Mouse (Mus musculus) ES-Bruce4 (cell line): ENCODE data around the gene Gm28042. TPM values are rescaled to one million over a fixed set of nuclear protein-coding genes. Genes with fewer than 3 reads are reported as not detected.

Experiments
- H3K27ac ChIP-seq: 2 replicates; pipeline ENCODE4 v1.5.1; 2012; ENCODE audit warnings: low read length, inconsistent platforms; ENCODE audit not compliant: insufficient read depth
- H3K27me3 ChIP-seq: 2 replicates; pipeline ENCODE4 v1.6.1; 2012; ENCODE audit warnings: mild to moderate bottlenecking, low read length, inconsistent platforms; ENCODE audit not compliant: control insufficient read depth, poor library complexity, insufficient read depth, severe bottlenecking
- H3K36me3 ChIP-seq: 2 replicates; pipeline ENCODE4 v1.6.1; 2012; ENCODE audit warnings: inconsistent platforms, mild to moderate bottlenecking, low read length, moderate library complexity; ENCODE audit not compliant: control insufficient read depth, poor library complexity, insufficient read depth, severe bottlenecking
- H3K4me1 ChIP-seq: one replicate; pipeline ENCODE4 v1.8.1; 2011; ENCODE audit warnings: low read length; ENCODE audit not compliant: control insufficient read depth, insufficient read depth
- H3K4me3 ChIP-seq: 2 replicates; pipeline ENCODE4 v1.5.1; 2011; ENCODE audit warnings: low read depth, mild to moderate bottlenecking, low read length
- H3K9ac ChIP-seq: 2 replicates; pipeline ENCODE4 v1.6.1; 2012; ENCODE audit warnings: low read depth, mild to moderate bottlenecking, inconsistent platforms; ENCODE audit not compliant: poor library complexity, severe bottlenecking
- H3K9me3 ChIP-seq: replicated peaks from 2 replicates; pipeline ENCODE4 v1.6.1; 2012; ENCODE audit warnings: mild to moderate bottlenecking, low read length, inconsistent platforms; ENCODE audit not compliant: control insufficient read depth, poor library complexity, insufficient read depth, severe bottlenecking
- CTCF ChIP-seq: IDR thresholded peaks from one replicate; pipeline ENCODE4 v1.8.1; 2011; ENCODE audit warnings: low read depth, low read length
- EP300 ChIP-seq: IDR thresholded peaks from 2 replicates; pipeline ENCODE4 v1.6.1; 2011; ENCODE audit warnings: low read depth, low read length; ENCODE audit not compliant: insufficient read depth
- POLR2A ChIP-seq: IDR thresholded peaks from one replicate; pipeline ENCODE4 v1.8.1; 2011; ENCODE audit warnings: low read length; ENCODE audit not compliant: insufficient read depth
- polyA plus RNA-seq: library from polyadenylated mRNA; stranded (reverse); fragments of >200 nt; gene quantifications from 2 replicates; pipeline ENCODE4 v1.2.4, GENCODE M21; 2011; ENCODE audit warnings: low read depth; ENCODE audit not compliant: missing spikeins, insufficient read depth, insufficient read length

Gm28042 gene
- polyA plus RNA-seq, 1 experiment: 3.5 TPM

DNA sequence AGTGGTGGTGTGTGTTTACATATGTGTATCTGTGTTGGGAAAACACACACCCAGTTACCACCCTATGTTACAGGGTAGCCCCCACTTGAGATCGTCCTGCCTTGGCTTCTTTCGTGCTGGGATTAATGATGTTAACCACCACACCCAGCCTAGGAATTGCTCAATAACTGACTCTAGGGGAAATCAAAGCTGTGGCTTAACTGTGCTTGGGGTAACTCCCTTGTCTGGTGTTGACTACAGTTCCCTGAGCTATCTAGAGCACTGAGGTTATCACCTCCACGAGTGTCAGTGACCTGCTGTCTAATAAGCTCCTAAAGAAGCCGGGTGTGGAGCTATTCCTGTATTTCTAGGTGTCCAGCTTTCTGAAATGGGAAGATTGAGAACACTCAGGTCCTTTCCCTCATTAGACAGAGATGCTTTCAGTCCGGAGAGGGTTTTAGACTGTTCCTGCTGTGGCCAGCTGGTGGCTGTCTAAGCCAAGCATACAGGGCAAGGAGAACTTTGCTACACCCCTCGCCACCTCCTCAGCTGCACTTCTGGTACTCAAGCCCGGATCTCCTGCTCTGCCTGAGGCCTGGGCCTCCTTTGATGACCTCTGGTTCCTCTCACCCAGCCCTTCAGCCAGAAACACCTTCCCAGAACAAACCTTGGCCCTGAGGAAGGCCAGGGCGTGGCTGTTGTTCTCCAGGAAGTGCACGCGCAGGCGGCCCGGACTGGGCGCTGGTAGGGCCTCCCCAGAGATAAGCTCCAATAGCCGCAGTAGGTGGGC lies 57.5 kb downstream of the Gm28042 start:
- Histone ChIP-seq H3K4me1 (no peaks in the 10 kb centered on the region), H3K36me3 (no peaks in the 10 kb centered on the region), H3K9ac (no peak overlapping the region), H3K27ac (no peak overlapping the region), H3K27me3 (no peaks in the 10 kb centered on the region), H3K9me3 (no peaks in the 10 kb centered on the region), H3K4me3 (no peak overlapping the region)
- TF ChIP-seq POLR2A (no peak), CTCF (peak; percentile 36), EP300 (no peak)

DNA sequence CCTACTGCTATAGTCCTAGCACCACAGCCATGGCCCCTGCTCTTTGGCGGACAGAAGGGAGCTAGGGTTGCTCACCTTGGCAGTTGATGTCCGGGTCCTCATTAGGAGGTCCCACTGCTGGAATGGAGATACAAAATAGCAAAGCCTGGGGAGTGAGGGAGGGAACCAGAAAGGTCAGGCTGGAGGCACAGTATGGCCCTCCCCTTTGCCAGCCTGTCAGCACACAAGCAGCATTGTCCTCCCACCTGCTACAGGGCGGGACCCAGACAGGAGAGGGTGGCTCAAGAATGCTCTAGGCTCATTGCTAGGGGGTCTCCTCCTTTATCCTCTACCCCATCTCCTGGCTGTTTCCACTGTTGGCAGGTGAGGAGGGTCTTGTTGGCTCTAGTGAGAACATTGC lies 58.7 kb downstream of the Gm28042 start:
- H3K9ac ChIP-seq: no peak overlapping the region
- H3K27ac ChIP-seq: no peak overlapping the region
- H3K36me3 ChIP-seq: no peaks in the 10 kb centered on the region
- H3K4me3 ChIP-seq: no peak overlapping the region
- no peaks in the 10 kb centered on the region for H3K27me3 ChIP-seq
- no peaks in the 10 kb centered on the region for H3K9me3 ChIP-seq
- TF ChIP-seq CTCF (no peak), EP300 (no peak), POLR2A (no peak)
- H3K4me1 ChIP-seq: no peaks in the 10 kb centered on the region

DNA sequence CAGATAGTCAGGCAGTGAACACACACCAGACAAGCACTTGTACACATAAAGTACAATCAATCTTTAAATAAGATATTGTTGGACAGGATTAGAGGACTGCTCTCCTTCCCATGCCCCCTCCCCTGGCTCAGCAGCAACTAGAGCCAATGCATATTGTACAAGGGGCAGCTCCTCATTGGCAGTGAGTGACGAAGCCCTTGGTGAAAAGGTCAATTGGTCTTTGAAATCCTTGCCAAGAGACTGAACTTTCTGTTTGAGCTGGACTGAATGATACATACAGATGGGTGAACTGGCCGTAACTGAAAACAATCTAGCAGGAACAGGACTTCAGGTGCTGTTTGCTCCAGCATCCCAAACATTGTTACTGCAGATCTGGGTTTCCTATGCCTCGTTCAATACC lies 60.1 kb downstream of the Gm28042 start:
- H3K4me1 ChIP-seq: no peaks in the 10 kb centered on the region
- H3K27ac ChIP-seq: no peak overlapping the region
- no peak overlapping the region for H3K9ac ChIP-seq
- TF ChIP-seq CTCF (no peak), POLR2A (no peak), EP300 (no peak)
- no peak overlapping the region for H3K4me3 ChIP-seq
- H3K36me3 ChIP-seq: no peaks in the 10 kb centered on the region
- H3K27me3 ChIP-seq: no peaks in the 10 kb centered on the region
- no peaks in the 10 kb centered on the region for H3K9me3 ChIP-seq

DNA sequence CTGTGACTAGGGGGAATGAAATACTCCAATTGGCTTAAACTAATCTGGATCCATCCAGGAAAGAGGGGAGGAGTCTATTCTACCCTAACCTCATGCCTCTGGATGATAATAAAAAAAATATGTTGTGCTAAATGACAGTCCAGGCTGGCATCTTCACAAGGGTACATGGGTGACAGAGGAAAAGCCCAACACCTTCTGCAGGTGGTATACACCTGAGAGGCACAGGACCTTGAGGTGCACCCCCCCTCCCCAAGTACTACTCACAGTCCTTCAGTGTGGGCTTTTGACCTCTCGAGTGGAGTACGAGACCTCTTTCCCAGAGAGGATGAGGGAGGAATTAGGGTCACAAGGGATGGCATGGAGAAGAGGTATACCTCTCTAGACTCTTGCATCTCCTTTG lies 60.6 kb downstream of the Gm28042 start:
- Histone ChIP-seq H3K4me1 (no peaks in the 10 kb centered on the region), H3K9ac (no peak overlapping the region), H3K4me3 (no peak overlapping the region), H3K27ac (no peak overlapping the region), H3K9me3 (no peaks in the 10 kb centered on the region), H3K27me3 (no peaks in the 10 kb centered on the region), H3K36me3 (no peaks in the 10 kb centered on the region)
- TF ChIP-seq POLR2A: no peak
- no peak for TF ChIP-seq CTCF
- no peak for TF ChIP-seq EP300

DNA sequence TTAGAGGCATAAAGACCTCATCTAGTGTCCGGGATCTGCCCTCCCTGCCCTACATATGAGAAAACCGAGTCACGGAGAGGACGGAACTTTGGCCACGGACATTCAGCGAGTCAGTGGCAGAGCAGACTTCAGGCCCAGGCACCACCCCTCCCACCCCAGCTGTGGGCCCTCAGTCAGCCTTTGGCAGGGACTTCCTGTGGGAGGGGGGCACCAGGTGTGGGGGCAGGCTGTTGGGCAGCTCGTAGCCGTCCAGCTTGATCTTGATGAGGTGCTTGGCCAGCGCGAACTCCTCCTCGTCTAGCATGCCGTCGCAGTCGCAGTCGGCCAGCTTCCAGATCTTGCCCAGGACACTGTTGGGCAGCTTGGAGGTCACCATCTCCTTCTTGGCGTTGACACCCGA lies 63.7 kb downstream of the Gm28042 start:
- H3K4me3 ChIP-seq: no peak overlapping the region
- H3K9ac ChIP-seq: no peak overlapping the region
- H3K27ac ChIP-seq: no peak overlapping the region
- H3K9me3 ChIP-seq: no peaks in the 10 kb centered on the region
- H3K36me3 ChIP-seq: no peaks in the 10 kb centered on the region
- TF ChIP-seq EP300 (no peak), POLR2A (no peak), CTCF (no peak)
- no peaks in the 10 kb centered on the region for H3K4me1 ChIP-seq
- H3K27me3 ChIP-seq: no peaks in the 10 kb centered on the region

Other genes starting within 250 kb of the Gm28042 start
- gene Rpap1, start 240.0 kb upstream of the Gm28042 start, polyA plus RNA-seq: 42.6 and 43.3 TPM in 2 replicates
- gene Tyro3, start 229.8 kb upstream of the Gm28042 start, polyA plus RNA-seq: 38.4 and 45.2 TPM in 2 replicates
- 137 and 147 TPM in 2 replicates for gene Mga, start 130.3 kb upstream of the Gm28042 start, polyA plus RNA-seq
- 9.2 and 13.4 TPM in 2 replicates for gene Mapkbp1, start 54.8 kb upstream of the Gm28042 start, polyA plus RNA-seq
- gene Jmjd7, start within 50 bp of the Gm28042 start, polyA plus RNA-seq: 16.2 and 18.2 TPM in 2 replicates
- gene Pla2g4b, start 5.9 kb downstream of the Gm28042 start, polyA plus RNA-seq: 5.6 and 8.3 TPM in 2 replicates
- gene Ehd4, start 127.1 kb downstream of the Gm28042 start, polyA plus RNA-seq: 24.2 and 24.4 TPM in 2 replicates
- gene Pla2g4e, start 217.8 kb downstream of the Gm28042 start, polyA plus RNA-seq: not detected in 2 replicates